Mouse (Mus musculus) testis, adult 2 months (tissue): ENCODE measurements around the gene Tmed1. TPM values are rescaled to one million over a fixed set of nuclear protein-coding genes. Genes with fewer than 3 reads are reported as not detected.

ENCODE experiments used
- H3K27ac ChIP-seq: fragments of 200-500 bp; 2 replicates; pipeline ENCODE4 v1.5.1; 2012; ENCODE audit warnings: low read depth, low read length; ENCODE audit not compliant: control insufficient read depth, insufficient read depth
- H3K27me3 ChIP-seq: fragments of 200-500 bp; 2 replicates; pipeline ENCODE4 v1.6.1; 2012; ENCODE audit warnings: mild to moderate bottlenecking, low read length, moderate library complexity; ENCODE audit not compliant: control insufficient read depth, insufficient read depth
- H3K36me3 ChIP-seq: fragments of 200-500 bp; 2 replicates; pipeline ENCODE4 v1.6.1; 2012; ENCODE audit warnings: mild to moderate bottlenecking, low read length; ENCODE audit not compliant: control insufficient read depth, insufficient read depth
- H3K4me1 ChIP-seq: fragments of 200-500 bp; 2 replicates; pipeline ENCODE4 v1.6.1; 2012; ENCODE audit warnings: low read length; ENCODE audit not compliant: control insufficient read depth, insufficient read depth
- H3K4me3 ChIP-seq: fragments of 200-500 bp; 2 replicates; pipeline ENCODE4 v1.5.1; 2012; ENCODE audit warnings: low read depth, mild to moderate bottlenecking, low read length, moderate library complexity, mixed read lengths; ENCODE audit not compliant: control insufficient read depth
- CTCF ChIP-seq: fragments of 200-500 bp; IDR thresholded peaks from 2 replicates; pipeline ENCODE4 v1.5.1; 2012; ENCODE audit warnings: low read depth, mild to moderate bottlenecking, inconsistent platforms, low read length, moderate library complexity; ENCODE audit not compliant: control insufficient read depth, insufficient read depth, insufficient replicate concordance
- POLR2A ChIP-seq: fragments of 200-500 bp; IDR thresholded peaks from 2 replicates; pipeline ENCODE4 v1.6.1; 2012; ENCODE audit warnings: low read depth, mild to moderate bottlenecking, inconsistent platforms, low read length, moderate library complexity; ENCODE audit not compliant: control insufficient read depth
- polyA plus RNA-seq: library from polyadenylated mRNA; depleted of rRNA; stranded (reverse); fragments of >200 nt; gene quantifications from 2 replicates; pipeline ENCODE4 v1.2.3, GENCODE M21; 2012

Tmed1 gene
- polyA plus RNA-seq, 1 experiment: 21.3 TPM

GRCm38 (mm10) chr9:21539981-21540753 lies 30.1 kb upstream of the Tmed1 start:
- H3K36me3 ChIP-seq: peaks cover 3% of the 10 kb centered on the region
- H3K4me1 ChIP-seq: no peaks in the 10 kb centered on the region; the same call in none of the 2 replicates
- H3K27ac ChIP-seq: no peak overlapping the region
- H3K4me3 ChIP-seq: no peak overlapping the region
- no peaks in the 10 kb centered on the region for H3K27me3 ChIP-seq
- no peak for TF ChIP-seq POLR2A
- TF ChIP-seq CTCF: no peak

DNA sequence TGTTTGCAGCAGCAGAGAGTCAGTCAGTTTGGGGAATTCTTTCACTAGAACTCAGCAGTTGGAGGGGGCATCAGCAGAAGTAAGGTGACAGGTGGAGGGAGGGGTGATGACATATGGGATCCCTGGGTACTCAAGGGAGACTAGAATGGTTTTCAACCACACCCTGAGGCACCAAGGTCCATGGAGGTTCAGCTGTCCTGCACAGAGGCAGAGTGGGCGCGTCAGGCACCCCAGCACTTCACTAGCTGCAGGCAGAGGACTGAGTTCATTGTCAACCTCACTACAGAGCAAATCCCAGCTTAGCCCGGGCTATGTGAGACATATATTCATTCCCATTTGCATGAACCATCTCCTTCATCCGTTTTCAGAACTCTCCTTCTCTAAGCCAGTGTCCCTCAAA lies 27.0 kb upstream of the Tmed1 start:
- no peaks in the 10 kb centered on the region for H3K27me3 ChIP-seq
- H3K4me3 ChIP-seq: no peak overlapping the region
- TF ChIP-seq CTCF (no peak), POLR2A (no peak)
- H3K4me1 ChIP-seq: no peaks in the 10 kb centered on the region
- peaks cover 1% of the 10 kb centered on the region; the same call in 1 of the 2 replicates for H3K36me3 ChIP-seq
- no peak overlapping the region for H3K27ac ChIP-seq

DNA sequence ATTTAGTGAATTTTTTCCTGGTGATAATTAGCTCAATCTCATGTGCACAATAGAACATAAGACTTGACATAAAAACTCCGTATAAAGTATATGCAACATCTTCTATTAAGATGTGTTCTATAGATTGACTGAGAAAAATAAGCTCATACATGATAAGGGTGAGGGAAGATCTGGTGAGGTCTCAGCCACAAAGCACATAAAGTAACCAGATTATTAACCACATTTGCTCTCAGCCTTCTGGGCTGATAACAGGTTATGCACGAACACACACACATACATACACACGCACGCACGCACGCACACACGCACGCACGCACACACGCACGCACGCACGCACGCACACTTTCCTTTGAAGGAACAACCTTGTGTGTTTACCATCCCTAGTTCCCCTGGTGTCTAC lies 26.4 kb upstream of the Tmed1 start:
- TF ChIP-seq CTCF: no peak
- no peak for TF ChIP-seq POLR2A
- Histone ChIP-seq H3K4me3 (no peak overlapping the region), H3K4me1 (no peaks in the 10 kb centered on the region), H3K27me3 (no peaks in the 10 kb centered on the region), H3K36me3 (peaks cover 1% of the 10 kb centered on the region; the same call in 1 of the 2 replicates), H3K27ac (no peak overlapping the region)

DNA sequence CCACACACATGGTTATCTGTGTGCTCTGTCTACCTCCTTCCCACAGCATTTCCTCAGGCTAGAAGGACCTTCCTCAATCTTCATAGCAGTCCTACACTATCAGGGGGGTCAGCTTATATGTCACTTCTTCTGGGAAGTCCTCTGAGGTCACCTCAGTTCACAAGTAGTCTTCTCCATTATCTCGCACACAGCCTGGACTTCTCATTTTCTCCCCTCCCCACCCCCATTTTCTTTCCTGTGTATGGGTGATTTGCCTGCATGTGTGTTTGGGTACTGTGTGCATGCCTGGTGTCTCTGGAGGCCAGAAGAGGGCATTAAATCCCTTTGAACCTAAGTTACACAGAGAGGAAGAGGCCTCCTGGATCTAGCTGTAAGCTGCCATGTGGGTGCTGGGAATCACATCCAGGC lies 17.9 kb upstream of the Tmed1 start:
- Histone ChIP-seq H3K36me3 (no peaks in the 10 kb centered on the region), H3K4me3 (no peak overlapping the region), H3K4me1 (peaks cover 9% of the 10 kb centered on the region), H3K27me3 (no peaks in the 10 kb centered on the region), H3K27ac (no peak overlapping the region)
- TF ChIP-seq POLR2A: no peak
- no peak for TF ChIP-seq CTCF

DNA sequence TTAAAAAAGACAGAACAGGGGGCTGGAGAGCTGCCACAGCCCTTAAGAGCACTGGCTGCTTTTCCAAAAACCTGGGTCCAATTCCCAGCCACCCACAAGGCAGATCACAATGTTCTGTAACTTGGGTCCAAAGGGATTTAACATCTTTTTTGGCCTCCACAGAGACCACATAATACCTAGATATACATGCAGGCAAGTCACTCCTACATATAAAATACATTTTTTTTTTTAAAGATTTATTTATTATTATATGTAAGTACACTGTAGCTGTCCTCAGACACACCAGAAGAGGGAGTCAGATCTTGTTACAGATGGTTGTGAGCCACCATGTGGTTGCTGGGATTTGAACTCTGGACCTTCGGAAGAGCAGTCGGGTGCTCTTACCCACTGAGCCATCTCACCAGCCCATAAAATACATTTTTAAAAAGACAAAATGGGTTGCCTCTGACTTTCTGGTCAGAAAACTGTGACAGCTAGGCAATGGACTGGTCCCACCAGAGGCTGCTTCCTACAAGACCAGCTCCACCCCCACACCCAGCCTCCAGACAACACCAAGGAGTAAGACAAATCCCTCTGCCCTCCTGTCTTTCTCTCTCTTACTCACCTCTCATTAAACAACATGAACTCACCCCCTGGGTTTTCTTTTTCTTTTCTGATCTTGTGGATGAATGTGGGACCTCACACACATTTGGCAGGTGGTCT lies 17.2 kb upstream of the Tmed1 start:
- Histone ChIP-seq H3K4me3 (no peak overlapping the region), H3K27ac (no peak overlapping the region), H3K4me1 (peaks cover 9% of the 10 kb centered on the region), H3K27me3 (no peaks in the 10 kb centered on the region), H3K36me3 (no peaks in the 10 kb centered on the region)
- TF ChIP-seq CTCF: no peak
- TF ChIP-seq POLR2A: no peak

DNA sequence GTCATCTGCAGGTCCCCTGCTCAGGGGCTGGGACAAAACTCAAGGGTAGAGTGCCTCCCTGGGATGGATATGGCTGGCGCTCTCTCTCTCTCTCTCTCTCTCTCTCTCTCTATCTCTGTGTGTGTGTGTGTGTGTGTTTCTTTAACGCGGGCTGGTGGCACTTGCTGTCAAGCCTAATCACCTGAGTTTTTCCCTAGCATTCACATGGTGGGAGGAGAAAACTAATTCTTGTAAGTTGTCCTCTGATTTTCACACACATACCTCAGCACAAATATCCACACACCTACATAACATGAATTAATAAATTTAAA lies 16.5 kb upstream of the Tmed1 start:
- TF ChIP-seq POLR2A (no peak), CTCF (no peak)
- H3K27me3 ChIP-seq: no peaks in the 10 kb centered on the region
- no peak overlapping the region for H3K27ac ChIP-seq
- H3K4me3 ChIP-seq: no peak overlapping the region
- H3K36me3 ChIP-seq: no peaks in the 10 kb centered on the region
- peaks cover 9% of the 10 kb centered on the region for H3K4me1 ChIP-seq

DNA sequence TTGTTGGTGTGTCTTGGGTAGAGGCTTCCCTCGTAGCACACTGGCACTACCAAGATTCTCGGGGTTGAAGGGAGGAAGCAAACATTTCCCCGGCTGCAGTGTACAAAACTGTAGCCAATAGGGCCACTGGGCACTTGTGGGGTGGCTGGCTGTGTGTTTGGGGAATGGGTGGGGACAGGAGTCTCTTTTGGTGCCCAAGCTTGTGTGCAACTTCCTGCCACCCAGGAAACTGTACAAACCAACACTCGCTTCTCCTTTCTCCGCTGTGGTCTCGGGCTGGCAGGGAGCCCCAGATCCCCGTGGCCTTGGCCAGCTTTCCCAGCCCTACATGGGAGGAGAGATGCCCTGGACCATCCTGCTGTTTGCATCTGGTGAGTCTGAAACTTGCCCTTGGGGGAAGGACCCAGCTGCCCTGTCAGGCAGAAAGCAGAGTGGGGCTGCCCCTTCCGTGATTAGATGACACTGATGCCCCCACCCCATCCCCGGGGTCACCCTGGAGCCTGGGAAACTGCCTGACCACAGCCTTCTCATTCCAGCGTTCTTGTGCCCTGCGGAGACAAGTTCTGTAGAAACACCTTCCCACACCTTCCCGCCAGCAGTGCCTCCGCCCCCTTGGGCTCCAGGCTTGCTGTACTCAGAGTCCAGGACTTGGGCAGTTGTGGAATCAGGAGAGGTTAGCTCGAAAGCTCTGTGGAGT lies 16.0 kb upstream of the Tmed1 start, which contains the start of gene AB124611:
AB124611 (plus strand) TSS at position 240 of the 697 bp plus-strand sequence.
- Histone ChIP-seq H3K27ac (no peak within 1 kb of the TSS), H3K27me3 (no peaks in the 10 kb centered on the region), H3K4me1 (peaks cover 9% of the 10 kb centered on the region), H3K36me3 (no peaks in the 10 kb centered on the region), H3K4me3 (no peak within 1 kb of the TSS)
- TF ChIP-seq CTCF (no peak), POLR2A (no peak)
